Mouse (Mus musculus) layer of hippocampus, adult 9-10 months (tissue): ENCODE data around the gene Ugt1a1.

Experiments used
- DNase-seq: peaks from one replicate; pipeline ENCODE4 v3.0.0; 2022; ENCODE audit warnings: low spot score

Gene Ugt1a1

GRCm38 (mm10) chr1:88258881-88259642 is 47.3 kb downstream of the Ugt1a1 start:
- no peak for DNase-seq

GRCm38 (mm10) chr1:88259643-88260024 is 47.9 kb downstream of the Ugt1a1 start:
- no peak for DNase-seq

- no peak for DNase-seq
These were observed 48.4 kb downstream of the Ugt1a1 start for GRCm38 (mm10) chr1:88260114-88260513.

- DNase-seq, result no peak
These were observed 49.0 kb downstream of the Ugt1a1 start for GRCm38 (mm10) chr1:88260604-88261377.

GRCm38 (mm10) chr1:88261706-88262105 is 49.9 kb downstream of the Ugt1a1 start:
- DNase-seq, result no peak

- no peak for DNase-seq
These were observed 50.5 kb downstream of the Ugt1a1 start for GRCm38 (mm10) chr1:88262255-88262654.

- DNase-seq, result no peak
These were observed 51.2 kb downstream of the Ugt1a1 start for GRCm38 (mm10) chr1:88262961-88263360.

GRCm38 (mm10) chr1:88263778-88264177 is 52.0 kb downstream of the Ugt1a1 start:
- DNase-seq, result no peak

- no peak for DNase-seq
These were observed 52.6 kb downstream of the Ugt1a1 start for GRCm38 (mm10) chr1:88264237-88264868.

- no peak for DNase-seq
These were observed 53.1 kb downstream of the Ugt1a1 start for GRCm38 (mm10) chr1:88264869-88265240.

GRCm38 (mm10) chr1:88266123-88266522 is 54.4 kb downstream of the Ugt1a1 start:
- DNase-seq, result no peak

GRCm38 (mm10) chr1:88267489-88267888 is 55.7 kb downstream of the Ugt1a1 start:
- DNase-seq, result no peak

- no peak for DNase-seq
These were observed 56.3 kb downstream of the Ugt1a1 start for GRCm38 (mm10) chr1:88268070-88268469.
